Mouse (Mus musculus): ENCODE results near the gene Scyl3.
A peak's percentile ranks its signal among the peaks of the same experiment; 100 is the strongest.

Scyl3 gene

DNA sequence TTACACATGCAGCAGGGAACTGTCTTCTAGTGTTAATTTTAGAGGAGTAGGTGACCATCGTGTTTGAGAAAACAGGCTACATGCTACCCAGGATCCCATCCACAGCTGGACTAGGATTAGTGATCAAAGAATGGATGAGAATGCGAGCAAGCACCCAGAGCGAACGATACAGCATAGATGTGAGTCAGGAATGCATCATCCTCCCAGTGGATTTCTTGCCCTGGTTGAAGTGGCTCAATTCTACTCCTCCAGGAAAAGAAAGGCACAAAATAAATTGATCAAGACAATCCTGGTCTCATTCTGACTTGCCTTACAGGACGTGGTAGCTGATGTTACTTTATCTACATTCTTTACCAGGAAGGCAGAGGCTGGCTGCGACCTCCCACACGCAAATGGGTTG is at the start of gene Scyl3:
Scyl3 (plus strand) TSS at position 255 of the 400 bp plus-strand sequence.
- DNase-seq = no peak

DNA sequence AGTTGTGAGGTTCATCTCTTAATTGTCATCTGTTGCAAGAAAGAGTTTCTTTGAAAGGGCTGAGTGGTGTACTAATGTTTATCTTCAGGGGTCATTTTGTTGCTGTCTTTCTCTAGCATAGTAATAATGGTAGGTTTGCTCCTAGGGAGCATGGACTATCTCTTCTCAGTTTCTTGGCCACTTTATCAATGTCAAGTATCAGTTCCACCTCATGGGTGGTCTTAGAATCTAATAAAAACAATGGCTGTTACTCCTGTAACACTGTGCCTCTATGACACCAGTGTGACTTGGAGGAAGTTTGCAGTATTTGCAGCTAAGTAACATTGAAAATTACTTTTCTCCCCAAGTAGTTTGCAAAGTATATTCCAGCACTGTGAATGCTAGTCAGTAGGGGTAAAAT is 39.3 kb upstream of the Scyl3 start:
- no peak for DNase-seq

- DNase-seq = no peak
These were observed 35.6 kb upstream of the Scyl3 start for GRCm38 (mm10) chr1:163893294-163893693.

GRCm38 (mm10) chr1:163893774-163894527 is 34.9 kb upstream of the Scyl3 start:
- DNase-seq = no peak

DNA sequence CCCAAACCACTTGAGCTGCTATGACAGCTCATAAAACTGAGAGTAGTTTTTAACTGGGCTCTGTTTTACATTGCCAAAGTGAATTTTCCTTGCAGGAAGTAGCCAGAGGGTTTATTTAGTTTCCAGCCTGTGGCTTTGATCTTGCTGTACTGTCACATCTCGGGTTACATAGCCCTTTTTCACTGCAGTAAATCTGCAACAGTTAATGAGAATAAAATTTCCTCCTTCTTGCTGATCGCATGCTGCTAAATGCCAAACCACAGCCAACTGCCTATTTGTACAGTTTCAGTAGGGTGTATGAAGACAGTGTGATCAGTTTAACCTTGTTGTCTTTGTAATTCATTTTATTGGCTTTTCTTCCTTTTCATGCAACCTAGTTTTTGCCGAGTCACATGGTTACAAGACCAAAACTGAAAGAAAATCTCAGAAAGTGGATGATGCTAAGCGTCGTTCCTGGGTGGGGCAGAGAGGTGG is 30.6 kb upstream of the Scyl3 start:
- no peak for DNase-seq

DNA sequence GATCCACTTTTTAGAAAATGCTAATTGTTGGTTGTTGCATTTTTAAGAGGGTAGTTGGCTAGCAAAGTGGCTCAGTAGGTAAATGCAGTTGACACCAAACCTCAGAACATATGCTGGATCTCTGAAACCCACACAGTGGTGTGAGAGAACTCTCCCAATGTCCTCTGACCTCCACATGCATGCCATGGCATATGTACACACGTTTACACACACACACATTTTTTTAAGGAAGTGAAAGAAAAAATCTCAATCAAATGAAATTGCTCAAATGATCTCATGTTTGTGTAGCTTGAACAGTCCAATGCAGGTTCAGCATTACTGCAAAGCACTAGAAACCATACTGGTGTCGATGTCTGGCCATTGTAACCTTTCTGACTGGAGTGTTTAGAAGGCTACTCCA is 29.3 kb upstream of the Scyl3 start:
- no peak for DNase-seq

- DNase-seq = no peak
These were observed 28.7 kb upstream of the Scyl3 start for GRCm38 (mm10) chr1:163900168-163900567.

GRCm38 (mm10) chr1:163903411-163903810 is 25.5 kb upstream of the Scyl3 start:
- DNase-seq = no peak

GRCm38 (mm10) chr1:163907007-163907811 is 21.7 kb upstream of the Scyl3 start:
- no peak for DNase-seq

GRCm38 (mm10) chr1:163908389-163908788 is 20.5 kb upstream of the Scyl3 start:
- DNase-seq = no peak

DNA sequence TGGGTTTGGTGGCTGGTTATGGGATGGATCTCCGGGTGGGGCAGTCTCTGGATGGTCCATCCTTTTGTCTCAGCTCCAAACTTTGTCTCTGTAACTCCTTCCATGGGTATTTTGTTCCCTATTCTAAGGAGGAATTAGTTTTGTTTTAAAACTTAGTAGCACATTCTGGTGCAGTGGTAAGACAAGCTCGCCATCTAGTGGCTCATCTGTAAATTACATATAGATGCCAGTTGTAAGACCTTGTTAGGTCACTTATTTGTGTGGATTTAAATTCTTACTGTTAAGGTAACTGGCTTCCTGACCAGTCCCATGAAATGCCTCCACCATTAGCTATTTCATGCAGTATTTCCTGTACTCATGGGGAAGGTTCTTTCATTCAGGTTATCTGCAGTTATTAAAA is 18.6 kb upstream of the Scyl3 start:
- DNase-seq = no peak

- no peak for DNase-seq
These were observed 18.1 kb upstream of the Scyl3 start for GRCm38 (mm10) chr1:163910785-163911184.

DNA sequence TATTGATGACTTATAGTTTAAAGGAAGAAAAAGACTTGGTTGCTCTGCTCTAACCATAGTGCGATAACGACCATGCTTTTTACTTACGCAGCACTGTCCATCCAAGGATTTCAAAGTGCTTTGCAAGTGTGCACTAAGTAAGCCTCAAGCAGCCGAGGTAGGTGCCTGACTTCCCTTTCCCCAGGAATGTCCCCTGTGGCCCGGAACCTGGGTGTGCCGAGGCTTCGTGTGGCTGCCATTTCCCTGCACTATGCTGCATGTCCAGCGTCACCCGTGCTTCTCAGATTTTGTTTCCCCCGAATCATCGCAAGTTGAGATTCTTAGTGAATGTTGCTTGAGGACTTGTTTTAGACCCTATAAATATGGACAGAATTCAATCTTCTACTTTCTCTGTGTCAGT is 16.9 kb upstream of the Scyl3 start:
- DNase-seq = no peak

- no peak for DNase-seq
These were observed 11.3 kb upstream of the Scyl3 start for GRCm38 (mm10) chr1:163917349-163918160.

GRCm38 (mm10) chr1:163924093-163924492 is 4.8 kb upstream of the Scyl3 start:
- DNase-seq = no peak

- DNase-seq = peak; percentile 93
These were observed 947 bp downstream of the Scyl3 start for GRCm38 (mm10) chr1:163929636-163930457.

DNA sequence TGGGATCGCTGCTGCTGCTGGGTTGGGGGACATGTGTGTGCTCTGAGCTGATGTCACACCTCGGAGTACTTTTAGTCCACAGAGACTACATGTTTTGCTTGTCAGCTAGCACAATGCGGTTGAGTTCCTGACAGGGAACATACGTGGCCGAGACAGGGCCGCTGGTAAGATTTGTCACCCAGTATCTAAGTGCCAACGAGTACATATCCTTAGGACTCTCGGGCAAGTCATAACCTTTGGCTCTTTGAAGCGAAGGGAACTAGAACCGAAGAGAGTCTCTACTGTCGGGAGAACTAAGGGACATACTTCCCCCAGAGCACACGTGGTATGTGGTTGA is 1.5 kb downstream of the Scyl3 start:
- peak in 1 of 2 experiments; percentile 17 for DNase-seq

DNA sequence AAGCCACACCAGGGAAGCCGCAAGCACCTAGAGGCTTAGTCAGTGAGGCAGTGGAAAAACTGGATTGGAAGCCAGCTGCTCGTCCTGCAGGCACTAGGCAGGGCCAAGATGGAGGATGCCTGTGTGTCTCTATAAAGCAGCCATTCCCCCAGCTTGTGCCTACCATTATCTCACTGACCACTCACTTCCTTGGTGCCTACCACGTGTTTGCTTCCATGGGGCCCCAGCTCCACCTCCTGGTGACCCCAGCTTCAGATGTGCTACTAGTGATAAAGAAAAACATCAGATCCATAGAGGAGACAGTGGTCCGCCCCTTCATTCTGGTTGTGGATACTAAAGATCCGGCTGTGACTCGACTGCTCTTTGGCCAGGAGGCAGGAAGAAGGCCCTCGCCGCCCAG is 2.9 kb downstream of the Scyl3 start:
- no peak for DNase-seq

DNA sequence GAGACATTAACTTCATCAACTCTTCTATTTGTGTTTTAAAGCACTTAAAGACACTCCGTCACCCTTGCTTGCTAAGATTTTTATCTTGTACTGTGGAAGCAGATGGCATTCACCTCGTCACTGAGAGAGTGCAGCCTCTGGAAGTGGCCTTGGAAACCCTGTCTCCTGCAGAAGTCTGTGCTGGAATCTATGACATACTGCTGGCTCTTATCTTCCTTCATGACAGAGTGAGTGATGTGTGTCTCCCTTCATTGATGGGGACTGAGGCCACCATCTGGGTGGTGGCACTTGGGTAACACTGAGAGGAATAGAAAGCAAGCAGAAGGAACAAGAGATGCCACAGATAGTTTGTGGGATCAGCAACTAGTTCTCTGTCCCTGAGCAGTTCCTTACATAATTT is 5.7 kb downstream of the Scyl3 start:
- DNase-seq = no peak

DNA sequence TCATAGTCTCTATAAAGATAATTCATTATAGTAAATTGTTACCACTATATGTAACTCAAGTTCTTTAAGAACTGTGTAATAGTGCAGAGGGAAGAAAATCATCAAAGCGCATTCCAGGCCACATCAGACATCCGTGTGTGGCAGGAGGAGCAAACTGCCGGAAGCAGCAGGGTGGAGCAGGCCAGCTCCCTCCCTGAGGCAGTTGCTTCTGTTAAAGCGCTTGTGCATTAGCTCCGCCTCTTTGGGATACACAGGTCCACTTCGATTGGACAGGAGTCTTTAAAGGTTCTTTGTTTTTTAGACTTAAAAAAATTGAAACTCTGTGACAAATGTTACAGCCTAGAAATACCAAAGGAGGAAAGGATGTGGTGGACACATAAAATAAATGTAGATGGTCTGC is 13.2 kb downstream of the Scyl3 start:
- DNase-seq = no peak

DNA sequence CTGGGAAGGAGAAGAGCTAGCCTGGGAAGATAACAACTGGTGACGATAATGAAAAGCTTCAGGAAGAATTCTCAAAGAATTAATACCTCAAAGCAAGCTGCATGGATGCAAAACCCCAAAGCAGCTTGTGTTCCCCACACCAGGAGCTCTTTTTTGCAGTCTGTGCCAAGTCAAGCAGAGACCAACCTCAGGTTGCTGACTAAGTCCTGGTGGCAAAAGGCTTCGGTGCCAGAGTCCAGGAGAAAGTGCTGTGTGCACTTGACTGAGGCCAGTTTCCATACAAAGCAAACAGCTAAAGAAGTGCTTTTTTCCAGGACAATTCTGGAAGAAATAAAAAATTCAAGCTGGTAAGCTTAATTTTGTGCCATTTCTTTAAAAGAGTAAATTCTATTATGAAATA is 24.5 kb downstream of the Scyl3 start:
- no peak for DNase-seq

DNA sequence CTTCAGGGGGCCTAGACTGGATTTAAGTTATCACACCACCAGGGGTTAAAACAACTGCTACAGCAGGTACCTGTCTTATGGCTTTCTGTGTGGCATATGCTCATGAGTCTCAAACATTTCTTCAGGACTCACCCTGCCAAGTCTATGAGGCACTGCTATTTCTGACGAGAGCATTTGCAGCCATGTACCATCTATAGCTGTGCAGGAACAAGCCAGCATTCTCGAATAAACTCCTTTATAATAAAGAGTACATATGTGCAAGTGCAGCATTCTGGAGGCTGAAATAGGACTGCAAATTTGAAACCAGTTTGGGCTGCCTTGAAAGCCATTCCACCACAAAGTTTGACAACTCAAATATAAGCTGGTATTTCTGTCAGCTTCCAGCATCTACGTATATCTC is 29.1 kb downstream of the Scyl3 start:
- DNase-seq = no peak
